Mouse (Mus musculus): Measurements from ENCODE around the gene Olfr324. TPM values are rescaled to one million over a fixed set of nuclear protein-coding genes. Genes with fewer than 3 reads are reported as not detected.

The Olfr324 gene
- polyA plus RNA-seq, 1 experiment from 2014 or later = not detected

DNA sequence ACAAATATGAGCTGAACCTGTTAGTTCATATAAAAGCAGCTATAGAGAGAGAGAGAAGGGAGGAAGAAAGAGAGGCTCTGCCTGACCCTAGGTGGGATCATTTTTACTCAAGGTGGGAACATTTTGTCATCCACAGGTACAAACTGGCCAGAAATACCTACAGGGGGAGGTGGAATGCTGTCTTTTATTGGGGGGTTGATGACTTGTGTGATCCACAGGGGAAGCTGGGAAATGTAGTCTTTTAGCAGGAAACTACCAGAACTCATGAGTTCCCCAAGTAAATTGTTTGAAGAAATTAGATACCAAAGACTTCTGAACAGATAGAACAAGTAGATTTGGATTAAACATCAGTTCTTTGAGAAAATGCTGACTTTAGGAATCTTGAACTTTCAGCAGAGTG is 7.1 kb downstream of the Olfr324 start:
- H3K4me3 ChIP-seq (ENCODE audit: low read depth, low read length) = no peak overlapping the region
- ATAC-seq (ENCODE audit: insufficient read depth, low FRiP score, low TSS enrichment) = no peak

DNA sequence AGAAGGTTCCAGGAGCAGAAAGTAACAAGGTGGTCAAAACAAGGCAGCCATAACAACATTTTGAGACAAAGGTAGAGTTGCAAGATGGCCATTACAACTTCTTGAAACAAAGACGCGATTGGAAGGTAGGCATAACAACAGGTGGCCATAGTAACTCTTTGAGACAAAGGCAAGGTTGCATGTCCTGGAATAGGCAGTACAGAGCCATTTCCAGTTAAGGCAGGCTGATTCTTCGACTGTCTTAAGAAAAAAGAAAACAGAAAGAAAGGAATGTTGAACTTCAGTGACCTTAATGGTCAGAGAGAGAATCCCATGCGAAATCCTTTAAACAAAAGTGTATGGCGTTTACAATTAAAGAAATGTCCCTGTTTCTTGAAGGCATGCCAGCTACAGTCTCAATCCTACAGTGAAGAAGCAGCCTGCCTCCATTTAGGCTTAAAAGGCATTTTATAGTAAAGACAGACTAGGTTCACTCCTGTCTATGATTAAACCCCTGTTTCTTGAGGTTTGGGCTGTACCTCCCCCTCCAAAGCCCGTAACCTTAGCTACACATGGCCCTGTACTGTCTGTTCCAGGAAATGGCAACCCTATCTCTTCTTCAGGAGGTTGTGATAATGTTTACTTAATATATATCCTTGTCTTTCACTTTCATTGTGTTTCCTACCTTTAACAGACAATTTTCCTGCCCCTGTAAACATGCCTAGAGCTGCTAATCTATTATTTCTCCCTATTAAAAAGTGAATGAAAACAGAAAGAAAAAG is 8.1 kb downstream of the Olfr324 start:
- WGBS = 86% methylated on average over 6 of the region's 6 CpGs
- H3K9ac ChIP-seq (ENCODE audit: low read length) = no peak overlapping the region
- no peak overlapping the region for H3K27ac ChIP-seq (ENCODE audit: low read depth, low read length)
- no peaks in the 10 kb centered on the region for H3K36me3 ChIP-seq (ENCODE audit: control insufficient read depth, insufficient read depth, low read length)
- no peak for DNase-seq (ENCODE audit: low spot score)
- H3K4me2 ChIP-seq (ENCODE audit: low read depth) = no peak overlapping the region
- no peaks in the 10 kb centered on the region for H3K27me3 ChIP-seq (ENCODE audit: control insufficient read depth, insufficient read depth, low read length)
- no peaks in the 10 kb centered on the region for H3K4me1 ChIP-seq (ENCODE audit: control insufficient read depth, insufficient read depth, low read length)
- ATAC-seq (ENCODE audit: insufficient read depth, low FRiP score, low TSS enrichment) = no peak
- H3K4me3 ChIP-seq (ENCODE audit: low read depth, low read length) = no peak overlapping the region
- H3K9me3 ChIP-seq (ENCODE audit: control insufficient read depth, low read length) = no peaks in the 10 kb centered on the region

More for the DNA sequence above, 7.1 kb downstream of the Olfr324 start:
- Histone ChIP-seq H3K4me1 (ENCODE audit: control insufficient read depth, insufficient read depth, low read length) (no peaks in the 10 kb centered on the region), H3K27me3 (ENCODE audit: control insufficient read depth, insufficient read depth, low read length) (no peaks in the 10 kb centered on the region), H3K27ac (ENCODE audit: low read depth, low read length) (no peak overlapping the region), H3K4me2 (ENCODE audit: low read depth) (no peak overlapping the region), H3K9me3 (ENCODE audit: control insufficient read depth, low read length) (no peaks in the 10 kb centered on the region), H3K36me3 (ENCODE audit: control insufficient read depth, insufficient read depth, low read length) (no peaks in the 10 kb centered on the region), H3K9ac (ENCODE audit: low read length) (no peak overlapping the region)
- DNase-seq (ENCODE audit: low spot score) = no peak

DNA sequence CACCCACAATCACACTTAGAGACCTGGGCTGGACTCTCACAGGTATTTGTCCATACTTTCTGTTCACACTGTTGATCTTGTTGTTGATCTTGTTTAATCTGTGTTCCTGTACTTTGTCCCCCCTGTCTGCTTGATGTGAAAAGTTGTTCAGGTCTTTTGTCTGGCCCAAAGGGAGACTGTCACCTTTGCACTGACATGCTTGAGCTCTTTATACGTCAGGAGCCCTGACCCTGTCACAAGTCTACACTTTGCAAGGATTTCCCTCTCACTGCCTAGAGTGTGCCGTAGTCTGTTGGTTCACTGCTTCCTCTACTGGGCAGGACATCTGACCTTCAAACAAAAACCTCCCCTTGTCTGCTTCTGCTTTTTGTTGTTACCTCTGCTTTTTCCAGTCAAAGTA is 9.8 kb downstream of the Olfr324 start:
- Histone ChIP-seq H3K9ac (ENCODE audit: low read length) (no peak overlapping the region), H3K27me3 (ENCODE audit: control insufficient read depth, insufficient read depth, low read length) (no peaks in the 10 kb centered on the region), H3K36me3 (ENCODE audit: control insufficient read depth, insufficient read depth, low read length) (no peaks in the 10 kb centered on the region), H3K4me1 (ENCODE audit: control insufficient read depth, insufficient read depth, low read length) (no peaks in the 10 kb centered on the region), H3K4me2 (ENCODE audit: low read depth) (no peak overlapping the region), H3K27ac (ENCODE audit: low read depth, low read length) (no peak overlapping the region), H3K9me3 (ENCODE audit: control insufficient read depth, low read length) (no peaks in the 10 kb centered on the region), H3K4me3 (ENCODE audit: low read depth, low read length) (no peak overlapping the region)
- ATAC-seq (ENCODE audit: insufficient read depth, low FRiP score, low TSS enrichment) (no peak), DNase-seq (ENCODE audit: low spot score) (no peak)
- WGBS = 85% methylated on average over 2 of the region's 2 CpGs

DNA sequence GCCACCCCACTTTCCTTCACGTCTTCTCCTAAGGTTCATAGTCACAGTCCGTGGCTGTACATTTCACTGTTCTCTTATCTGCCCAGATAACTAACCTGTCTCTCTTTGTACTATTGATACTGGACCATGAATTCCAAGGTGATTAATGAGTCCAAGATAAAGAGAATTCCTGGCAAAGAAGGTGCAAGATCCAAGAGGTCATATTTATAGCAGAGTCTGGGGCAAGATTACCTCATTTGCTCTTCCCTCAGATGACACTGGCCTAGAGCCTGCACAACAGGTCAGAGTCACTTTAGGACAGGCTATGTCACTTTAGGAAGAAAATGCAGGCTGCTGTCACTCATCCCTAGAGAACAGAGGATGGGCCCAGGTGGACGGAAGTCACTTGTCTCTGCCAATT is 10.3 kb downstream of the Olfr324 start:
- no peak overlapping the region for H3K4me3 ChIP-seq (ENCODE audit: low read depth, low read length)
- WGBS = 93% methylated on average over 3 of the region's 3 CpGs
- no peaks in the 10 kb centered on the region for H3K36me3 ChIP-seq (ENCODE audit: control insufficient read depth, insufficient read depth, low read length)
- no peak overlapping the region for H3K4me2 ChIP-seq (ENCODE audit: low read depth)
- no peak overlapping the region for H3K9ac ChIP-seq (ENCODE audit: low read length)
- DNase-seq (ENCODE audit: low spot score) = no peak
- ATAC-seq (ENCODE audit: insufficient read depth, low FRiP score, low TSS enrichment) = no peak
- no peaks in the 10 kb centered on the region for H3K4me1 ChIP-seq (ENCODE audit: control insufficient read depth, insufficient read depth, low read length)
- no peaks in the 10 kb centered on the region for H3K9me3 ChIP-seq (ENCODE audit: control insufficient read depth, low read length)
- H3K27me3 ChIP-seq (ENCODE audit: control insufficient read depth, insufficient read depth, low read length) = no peaks in the 10 kb centered on the region
- no peak overlapping the region for H3K27ac ChIP-seq (ENCODE audit: low read depth, low read length)

DNA sequence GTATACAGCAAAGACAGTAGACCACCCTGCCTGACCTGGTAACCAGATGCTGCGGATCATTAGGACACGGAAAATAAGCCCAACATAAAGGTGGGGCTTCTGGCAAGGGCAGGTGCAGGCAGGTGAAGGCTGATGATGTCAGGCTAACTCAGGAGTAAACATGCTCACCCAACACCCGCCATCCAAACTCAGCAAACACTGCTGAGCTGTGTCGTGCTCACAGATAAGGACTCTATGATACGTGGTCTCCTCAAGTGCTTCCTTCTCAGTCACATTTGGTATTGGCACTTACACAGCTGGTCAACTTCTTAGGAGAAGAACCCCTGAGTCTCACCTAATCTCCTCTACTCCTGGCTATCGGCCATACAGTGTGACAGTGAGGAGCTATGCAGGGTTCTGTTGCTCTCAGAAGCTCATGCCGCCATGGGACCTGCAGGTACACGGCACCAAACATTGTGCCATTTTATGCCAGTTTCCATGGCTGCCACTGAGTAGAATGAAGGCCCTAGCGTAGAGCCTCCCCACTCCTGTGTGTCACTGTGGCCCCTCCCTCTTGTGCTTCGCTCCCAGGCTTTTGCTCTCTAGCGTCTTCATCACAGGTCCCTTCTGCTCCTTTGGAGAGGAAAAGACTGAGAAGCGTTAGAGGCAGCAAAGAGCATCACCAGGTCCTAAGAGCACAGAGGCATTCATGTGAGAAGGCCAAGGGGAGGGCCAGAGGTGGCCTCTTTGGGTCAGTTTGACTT is 11.4 kb downstream of the Olfr324 start:
- no peaks in the 10 kb centered on the region for H3K4me1 ChIP-seq (ENCODE audit: control insufficient read depth, insufficient read depth, low read length)
- no peak overlapping the region for H3K9ac ChIP-seq (ENCODE audit: low read length)
- no peaks in the 10 kb centered on the region for H3K36me3 ChIP-seq (ENCODE audit: control insufficient read depth, insufficient read depth, low read length)
- no peaks in the 10 kb centered on the region for H3K9me3 ChIP-seq (ENCODE audit: control insufficient read depth, low read length)
- DNase-seq (ENCODE audit: low spot score) (no peak), ATAC-seq (ENCODE audit: insufficient read depth, low FRiP score, low TSS enrichment) (no peak)
- H3K4me3 ChIP-seq (ENCODE audit: low read depth, low read length) = no peak overlapping the region
- no peak overlapping the region for H3K27ac ChIP-seq (ENCODE audit: low read depth, low read length)
- WGBS = 91% methylated on average over 12 of the region's 12 CpGs
- H3K4me2 ChIP-seq (ENCODE audit: low read depth) = no peak overlapping the region
- no peaks in the 10 kb centered on the region for H3K27me3 ChIP-seq (ENCODE audit: control insufficient read depth, insufficient read depth, low read length)

DNA sequence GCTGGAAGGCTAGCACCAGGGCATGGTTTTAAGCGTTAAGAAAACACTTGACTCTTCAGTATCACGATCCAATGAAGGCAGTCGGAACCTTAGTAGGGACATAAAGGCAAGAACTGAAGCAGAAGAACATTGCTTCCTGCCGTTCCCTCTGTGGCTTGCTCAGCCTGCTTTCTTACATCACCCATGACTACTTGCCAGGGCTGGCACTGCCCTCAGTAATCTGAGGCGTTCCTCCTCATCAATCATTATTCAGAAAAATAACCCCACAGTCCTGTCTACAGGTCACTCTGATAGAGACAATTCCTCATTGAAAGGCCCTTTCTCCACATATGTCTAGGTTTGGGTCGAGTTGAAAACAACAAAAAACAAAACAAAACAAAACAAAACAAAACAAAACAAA is 12.1 kb downstream of the Olfr324 start:
- H3K9me3 ChIP-seq (ENCODE audit: control insufficient read depth, low read length) = no peaks in the 10 kb centered on the region
- no peak overlapping the region for H3K27ac ChIP-seq (ENCODE audit: low read depth, low read length)
- ATAC-seq (ENCODE audit: insufficient read depth, low FRiP score, low TSS enrichment) (no peak), DNase-seq (ENCODE audit: low spot score) (no peak)
- no peak overlapping the region for H3K4me3 ChIP-seq (ENCODE audit: low read depth, low read length)
- H3K4me1 ChIP-seq (ENCODE audit: control insufficient read depth, insufficient read depth, low read length) = no peaks in the 10 kb centered on the region
- WGBS = 85% methylated on average over 6 of the region's 6 CpGs
- H3K4me2 ChIP-seq (ENCODE audit: low read depth) = no peak overlapping the region
- no peaks in the 10 kb centered on the region for H3K36me3 ChIP-seq (ENCODE audit: control insufficient read depth, insufficient read depth, low read length)
- H3K9ac ChIP-seq (ENCODE audit: low read length) = no peak overlapping the region
- no peaks in the 10 kb centered on the region for H3K27me3 ChIP-seq (ENCODE audit: control insufficient read depth, insufficient read depth, low read length)

DNA sequence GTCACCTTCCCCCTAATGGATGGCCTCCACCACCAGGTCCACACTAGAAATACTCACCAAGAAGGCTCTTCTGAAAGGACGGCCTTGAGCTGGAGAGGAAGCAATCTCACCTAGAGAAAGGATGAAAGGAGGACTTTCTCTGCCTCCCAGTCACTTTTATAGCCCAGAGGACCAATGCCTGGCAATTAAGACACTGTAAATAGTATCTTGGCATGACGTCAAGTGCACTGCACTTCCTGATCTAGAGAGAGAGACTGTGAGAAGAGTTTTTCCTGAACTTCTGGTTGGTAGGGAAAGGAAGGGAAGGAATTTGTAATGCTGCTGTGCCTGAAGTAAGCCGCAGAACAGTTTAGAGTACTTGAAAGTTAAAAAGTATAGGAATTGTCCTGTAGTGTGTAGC is 18.4 kb downstream of the Olfr324 start:
- DNase-seq (ENCODE audit: low spot score) (no peak), ATAC-seq (ENCODE audit: insufficient read depth, low FRiP score, low TSS enrichment) (no peak)
- no peaks in the 10 kb centered on the region for H3K27me3 ChIP-seq (ENCODE audit: control insufficient read depth, insufficient read depth, low read length)
- 59% methylated on average over 3 of the region's 3 CpGs for WGBS
- H3K9me3 ChIP-seq (ENCODE audit: control insufficient read depth, low read length) = no peaks in the 10 kb centered on the region
- no peak overlapping the region for H3K4me2 ChIP-seq (ENCODE audit: low read depth)
- no peak overlapping the region for H3K4me3 ChIP-seq (ENCODE audit: low read depth, low read length)
- H3K27ac ChIP-seq (ENCODE audit: low read depth, low read length) = no peak overlapping the region
- H3K9ac ChIP-seq (ENCODE audit: low read length) = no peak overlapping the region
- no peaks in the 10 kb centered on the region for H3K36me3 ChIP-seq (ENCODE audit: control insufficient read depth, insufficient read depth, low read length)
- H3K4me1 ChIP-seq (ENCODE audit: control insufficient read depth, insufficient read depth, low read length) = no peaks in the 10 kb centered on the region

DNA sequence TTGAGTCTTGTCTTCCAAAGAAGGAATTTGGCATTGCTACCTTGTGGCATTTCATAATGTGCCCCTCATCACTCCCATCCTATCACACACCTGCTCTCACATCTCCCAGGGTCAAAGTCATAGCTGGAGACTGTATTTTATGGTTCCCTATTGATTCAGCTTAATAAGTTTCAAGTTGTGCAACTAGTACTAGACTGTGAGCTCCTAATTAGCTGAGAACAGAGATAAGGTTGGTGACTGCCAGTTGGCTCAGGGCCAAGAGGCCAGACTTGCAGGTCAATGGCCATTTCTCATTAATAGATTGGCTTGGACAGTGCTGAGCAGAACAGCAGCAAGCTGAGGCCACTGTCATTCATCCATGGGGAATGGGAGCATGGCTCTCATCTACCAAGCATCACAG is 19.6 kb downstream of the Olfr324 start:
- Histone ChIP-seq H3K27ac (ENCODE audit: low read depth, low read length) (no peak overlapping the region), H3K9ac (ENCODE audit: low read length) (no peak overlapping the region), H3K4me3 (ENCODE audit: low read depth, low read length) (no peak overlapping the region), H3K36me3 (ENCODE audit: control insufficient read depth, insufficient read depth, low read length) (no peaks in the 10 kb centered on the region), H3K9me3 (ENCODE audit: control insufficient read depth, low read length) (no peaks in the 10 kb centered on the region), H3K4me1 (ENCODE audit: control insufficient read depth, insufficient read depth, low read length) (no peaks in the 10 kb centered on the region), H3K27me3 (ENCODE audit: control insufficient read depth, insufficient read depth, low read length) (no peaks in the 10 kb centered on the region), H3K4me2 (ENCODE audit: low read depth) (no peak overlapping the region)
- DNase-seq (ENCODE audit: low spot score) = no peak
- ATAC-seq (ENCODE audit: insufficient read depth, low FRiP score, low TSS enrichment) = no peak

DNA sequence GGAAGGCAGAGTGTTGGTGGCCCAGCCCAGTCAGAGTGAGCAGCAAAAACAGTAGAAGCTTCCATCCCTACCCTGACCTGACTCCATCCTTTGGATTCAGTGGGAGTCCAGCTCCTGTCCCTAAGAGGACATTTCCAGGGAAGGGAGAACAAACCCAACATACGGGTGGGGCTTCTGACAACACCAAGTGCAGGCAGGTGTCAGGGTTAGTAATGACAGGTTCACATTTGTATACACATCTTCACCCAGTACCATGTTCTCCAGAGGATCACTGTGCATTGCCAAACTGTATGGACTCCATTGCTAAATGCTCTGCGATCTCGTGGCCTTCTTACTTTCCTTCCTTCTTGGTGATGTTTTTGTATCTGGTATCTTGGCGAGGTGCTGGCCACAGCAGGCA is 21.1 kb downstream of the Olfr324 start, which contains the start of gene 2210407C18Rik:
Gene 2210407C18Rik (minus strand): TSS at position 101 of the 400 bp plus-strand sequence.
- H3K4me3 ChIP-seq (ENCODE audit: low read depth, low read length) = no peak within 1 kb of the TSS
- 86% methylated on average over 4 of the region's 4 CpGs for WGBS
- H3K36me3 ChIP-seq (ENCODE audit: control insufficient read depth, insufficient read depth, low read length) = no peaks in the 10 kb centered on the region
- H3K4me1 ChIP-seq (ENCODE audit: control insufficient read depth, insufficient read depth, low read length) = no peaks in the 10 kb centered on the region
- H3K27me3 ChIP-seq (ENCODE audit: control insufficient read depth, insufficient read depth, low read length) = no peaks in the 10 kb centered on the region
- H3K27ac ChIP-seq (ENCODE audit: low read depth, low read length) = no peak within 1 kb of the TSS
- ATAC-seq (ENCODE audit: insufficient read depth, low FRiP score, low TSS enrichment) = no peak
- H3K9ac ChIP-seq (ENCODE audit: low read length) = no peak within 1 kb of the TSS
- no peaks in the 10 kb centered on the region for H3K9me3 ChIP-seq (ENCODE audit: control insufficient read depth, low read length)
- DNase-seq (ENCODE audit: low spot score) = no peak
- H3K4me2 ChIP-seq (ENCODE audit: low read depth) = no peak within 1 kb of the TSS
